Mouse (Mus musculus): ENCODE measurements around the gene Rps18.
A peak's percentile ranks its signal among the peaks of the same experiment; 100 is the strongest.
"Not testable (repeated sequence)": the region's sequence is repeated elsewhere in the genome, so short reads cannot be mapped to it uniquely, and the experiment has no call there.

The Rps18 gene

DNA sequence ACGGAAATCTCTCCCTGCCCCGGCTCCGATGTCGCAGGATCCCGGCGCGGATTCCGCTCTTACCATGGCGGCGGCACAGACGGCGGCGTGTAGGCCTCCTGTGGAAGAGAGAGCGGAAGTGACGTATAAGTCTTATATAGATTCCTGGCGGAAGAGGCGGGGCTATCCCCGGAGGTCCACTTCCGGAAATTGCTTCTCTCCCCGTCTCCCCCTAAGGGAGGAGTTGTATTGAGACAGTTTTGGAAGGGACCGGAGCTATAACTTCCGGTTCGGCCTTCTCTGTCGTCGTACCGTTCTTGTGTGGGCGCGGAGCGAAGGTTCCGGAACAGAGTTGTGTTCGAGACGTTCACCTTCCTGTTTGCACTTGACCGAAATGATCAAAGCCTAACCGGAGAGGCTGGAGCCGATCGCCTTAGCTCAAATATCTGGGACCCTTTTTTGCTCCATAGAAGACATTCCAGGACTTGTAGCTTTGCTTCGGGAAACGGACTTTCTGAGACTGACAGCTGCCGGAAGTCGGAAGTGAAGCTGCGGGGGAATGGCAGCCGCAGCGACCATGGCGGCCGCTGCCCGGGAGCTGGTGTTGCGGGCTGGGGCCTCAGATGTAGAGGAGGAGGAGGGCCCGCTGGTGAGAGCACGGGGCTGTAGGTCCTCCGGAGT lies at the start of gene Rps18, which contains the start of gene Vps52:
TSS of gene Rps18 (minus strand) at position 447 of the 660 bp plus-strand sequence.
TSS of gene Vps52 (plus strand) at position 258 of the 660 bp plus-strand sequence.
- DNase-seq (ENCODE audit: low read depth in 1 of 2, low spot score in 2 of 2): peak; percentile 93 to 95

DNA sequence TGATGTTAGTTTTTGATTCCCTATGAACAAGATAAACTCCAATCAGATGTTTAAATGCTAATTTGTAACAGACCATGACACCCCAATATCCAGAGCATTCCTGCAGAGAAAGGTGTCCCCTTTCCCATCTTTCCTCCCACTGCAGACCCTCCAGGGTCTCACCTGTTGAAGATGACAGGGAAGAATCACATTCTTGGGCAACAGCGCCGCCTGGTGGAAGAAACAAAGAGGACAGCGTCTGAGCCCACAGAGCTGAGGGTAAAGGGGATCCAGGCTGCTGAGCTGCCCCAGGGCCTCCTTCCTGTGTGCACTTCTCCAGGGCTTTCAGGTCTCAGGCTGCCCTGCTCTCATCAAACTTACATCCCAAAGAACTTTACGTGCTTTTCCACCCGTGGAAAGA lies 47.6 kb upstream of the Rps18 start:
- no peak for DNase-seq (ENCODE audit: low read depth in 1 of 2, low spot score in 2 of 2)

DNA sequence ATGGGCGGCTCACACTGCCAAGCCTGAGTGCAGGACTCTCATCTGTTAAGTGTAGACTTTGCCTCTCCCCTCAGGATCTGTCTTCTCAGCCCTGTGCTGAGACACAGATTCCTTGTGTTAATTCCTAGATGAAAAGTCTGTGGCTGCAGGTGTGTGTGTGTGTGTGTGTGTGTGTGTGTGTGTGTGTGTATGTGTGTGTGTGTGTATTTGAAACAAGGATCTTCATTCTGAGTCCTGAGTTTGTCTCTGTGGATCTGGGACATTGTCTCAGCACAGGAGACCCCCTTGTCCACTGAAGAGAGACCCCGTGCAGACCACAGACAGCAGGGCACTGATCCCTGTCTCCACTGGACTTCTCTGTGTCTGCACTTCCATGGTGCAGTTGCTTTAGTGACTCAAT lies 45.0 kb upstream of the Rps18 start:
- not testable (repeated sequence) for DNase-seq (ENCODE audit: low read depth in 1 of 2, low spot score in 2 of 2)

DNA sequence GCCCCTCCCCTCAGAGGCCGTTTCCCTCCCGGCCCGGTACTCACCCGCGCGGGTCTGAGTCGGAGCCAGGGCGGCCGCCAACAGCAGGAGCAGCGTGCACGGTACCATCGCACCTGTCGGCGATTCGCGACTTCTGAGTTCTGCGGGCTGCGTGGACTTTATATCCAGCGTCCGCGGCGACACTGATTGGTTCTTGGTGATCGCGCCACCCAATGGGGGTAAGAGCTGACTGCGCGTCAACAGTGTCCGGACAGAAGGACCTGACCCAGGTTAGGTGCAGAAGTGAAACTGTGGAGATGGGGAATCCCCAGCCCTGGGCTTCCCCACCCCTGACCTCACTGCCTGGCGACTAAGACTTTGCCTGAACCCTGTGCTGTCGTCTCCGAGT lies 44.3 kb upstream of the Rps18 start, which contains the start of gene H2-K1:
TSS of gene H2-K1 (minus strand) at position 198 of the 388 bp plus-strand sequence.
- peak; percentile 96 to 97 for DNase-seq (ENCODE audit: low read depth in 1 of 2, low spot score in 2 of 2)

DNA sequence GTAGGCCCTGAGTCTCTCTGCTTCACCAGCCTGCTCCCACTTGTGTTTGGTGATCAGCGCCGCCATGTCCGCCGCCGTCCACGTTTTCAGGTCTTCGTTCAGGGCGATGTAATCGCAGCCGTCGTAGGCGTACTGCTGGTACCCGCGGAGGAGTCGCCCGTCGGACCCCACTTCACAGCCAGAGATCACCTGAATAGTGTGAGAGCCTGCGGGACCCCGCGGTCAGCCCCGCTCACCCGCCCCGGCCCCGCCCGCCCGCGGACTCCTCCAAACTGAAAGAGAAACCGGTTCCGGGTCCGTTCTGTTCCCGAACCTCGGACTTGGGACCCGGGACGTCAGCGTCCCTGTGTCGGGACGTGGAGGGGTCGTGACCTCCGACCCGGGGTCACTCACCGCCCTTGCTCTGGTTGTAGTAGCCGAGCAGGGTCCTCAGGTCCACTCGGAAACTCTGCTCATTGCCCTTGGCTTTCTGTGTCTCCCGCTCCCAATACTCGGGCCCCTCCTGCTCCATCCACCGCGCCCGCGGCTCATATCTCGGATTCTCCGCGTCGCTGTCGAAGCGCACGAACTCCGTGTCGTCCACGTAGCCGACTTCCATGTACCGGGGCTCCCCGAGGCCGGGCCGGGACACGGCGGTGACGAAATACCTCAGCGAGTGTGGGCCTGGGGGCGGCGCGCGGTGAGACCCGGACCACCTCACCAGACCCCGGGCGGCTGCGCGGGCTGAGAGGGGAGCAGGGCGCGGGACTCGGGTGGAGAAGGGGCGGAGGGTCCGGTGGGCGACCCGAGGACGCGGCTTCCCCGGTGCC lies 43.7 kb upstream of the Rps18 start:
- no peak for DNase-seq (ENCODE audit: low read depth in 1 of 2, low spot score in 2 of 2)

DNA sequence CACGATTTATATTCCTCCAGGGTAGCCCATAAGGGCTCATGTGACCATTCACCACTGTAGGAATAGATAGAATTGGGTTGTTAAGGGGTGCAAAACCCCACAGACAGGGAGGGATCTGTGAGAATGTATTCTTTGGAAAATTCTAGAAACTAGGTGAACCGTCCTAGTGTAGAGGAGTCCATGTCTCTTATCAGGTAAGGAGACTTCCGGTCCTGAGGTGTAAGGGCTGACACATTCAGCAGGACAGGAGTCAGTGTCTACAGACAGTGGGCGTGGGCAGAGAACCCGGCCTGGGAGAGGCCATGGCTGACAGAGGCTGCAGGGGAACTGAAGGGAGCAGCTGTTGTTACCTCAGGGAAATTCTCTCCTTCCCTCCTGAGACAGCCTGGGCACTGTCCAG lies 42.9 kb upstream of the Rps18 start:
- DNase-seq (ENCODE audit: low read depth in 1 of 2, low spot score in 2 of 2): not testable (repeated sequence)

DNA sequence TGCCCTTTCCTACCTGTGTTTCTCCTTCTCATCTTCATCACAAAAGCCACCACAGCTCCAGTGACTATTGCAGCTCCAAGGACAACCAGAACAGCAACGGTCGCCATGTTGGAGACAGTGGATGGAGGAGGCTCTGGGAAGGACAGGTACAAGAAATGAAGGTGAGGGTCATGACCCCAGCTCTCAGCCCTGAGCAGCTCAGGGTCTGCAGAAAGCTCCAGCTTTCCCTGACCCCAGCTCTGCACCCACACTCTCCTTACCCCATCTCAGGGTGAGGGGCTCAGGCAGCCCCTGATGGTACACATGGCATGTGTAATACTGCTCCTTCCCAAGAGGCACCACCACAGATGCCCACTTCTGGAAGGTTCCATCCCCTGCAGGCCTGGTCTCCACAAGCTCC lies 41.2 kb upstream of the Rps18 start:
- not testable (repeated sequence) for DNase-seq (ENCODE audit: low read depth in 1 of 2, low spot score in 2 of 2)

DNA sequence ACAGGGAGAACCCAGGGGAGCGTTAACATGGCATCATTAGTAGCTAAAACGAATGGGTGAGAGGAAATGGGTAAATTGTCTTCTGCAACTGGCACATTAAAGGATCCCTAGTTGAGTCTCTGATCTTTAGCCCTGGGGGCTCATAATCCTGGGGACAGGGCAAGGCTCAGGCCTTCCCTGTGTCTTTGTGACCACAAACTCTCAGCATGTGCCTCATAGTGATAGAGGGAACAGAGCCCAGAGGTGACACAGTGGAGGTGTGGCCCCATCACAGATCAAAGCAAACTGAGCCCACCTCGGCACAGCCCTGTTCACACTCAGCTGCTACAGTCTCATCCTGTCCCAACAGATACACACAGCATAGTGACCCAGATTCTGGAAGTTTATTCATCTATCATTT lies 39.9 kb upstream of the Rps18 start:
- no peak for DNase-seq (ENCODE audit: low read depth in 1 of 2, low spot score in 2 of 2)

DNA sequence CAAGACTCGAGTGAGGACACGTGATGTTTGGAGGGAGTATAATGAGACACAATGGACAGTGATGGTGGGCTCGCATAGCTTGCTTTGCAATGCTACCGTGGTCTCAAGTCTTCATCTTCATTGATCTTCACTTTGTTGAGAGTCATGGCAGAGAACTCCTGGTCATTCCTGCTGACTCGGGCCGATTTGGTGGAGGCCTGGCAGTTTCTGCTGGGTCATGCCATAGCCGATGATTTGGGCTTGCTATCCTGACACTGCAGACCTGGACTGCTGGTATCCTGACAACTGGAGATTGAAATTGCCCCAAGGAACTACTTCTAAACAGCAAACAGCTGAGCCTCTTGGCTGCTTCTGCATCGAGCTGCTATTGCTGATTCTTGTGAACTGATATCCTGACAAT lies 39.2 kb upstream of the Rps18 start:
- DNase-seq (ENCODE audit: low read depth in 1 of 2, low spot score in 2 of 2): no peak

DNA sequence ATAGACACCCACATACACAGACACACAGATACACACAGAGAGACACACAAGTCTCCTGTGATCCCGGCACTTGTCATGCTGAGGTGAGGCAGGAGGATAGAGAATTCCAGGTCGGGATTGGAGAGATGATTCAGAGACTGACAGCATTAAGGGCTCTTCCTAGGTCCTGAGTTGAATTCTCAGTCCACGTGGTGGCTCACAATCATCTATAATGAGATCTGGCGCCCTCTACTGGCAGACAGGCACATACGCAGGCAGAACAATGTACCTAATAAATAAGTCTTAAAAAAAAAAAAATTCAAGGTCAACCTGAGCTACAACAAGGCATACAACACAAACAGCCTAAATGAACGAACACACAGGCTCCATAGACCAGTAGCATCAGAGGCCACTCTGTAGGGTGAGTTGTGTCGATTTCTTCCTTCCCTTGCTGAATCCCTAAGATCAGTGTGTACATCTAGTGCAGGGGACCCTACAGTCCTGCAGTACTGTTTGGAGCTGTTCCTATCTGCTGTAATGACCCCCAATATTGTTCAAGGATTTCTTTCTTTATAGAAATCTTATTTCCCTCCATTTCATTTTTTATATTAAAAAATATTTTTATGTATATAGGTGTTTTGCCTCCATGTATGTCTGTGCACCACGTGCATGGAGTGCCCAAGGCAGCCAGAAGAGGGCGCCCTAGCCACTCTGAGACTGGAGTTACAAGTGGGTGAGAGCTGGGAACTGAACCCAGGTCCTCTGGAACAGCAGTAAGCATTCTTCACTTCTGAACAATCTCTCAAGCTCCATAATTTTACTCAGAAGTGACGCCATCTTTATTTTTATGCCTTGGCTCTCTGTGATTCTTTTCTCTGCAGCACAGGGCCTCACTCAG lies 36.2 kb upstream of the Rps18 start:
- no peak for DNase-seq (ENCODE audit: low read depth in 1 of 2, low spot score in 2 of 2)

DNA sequence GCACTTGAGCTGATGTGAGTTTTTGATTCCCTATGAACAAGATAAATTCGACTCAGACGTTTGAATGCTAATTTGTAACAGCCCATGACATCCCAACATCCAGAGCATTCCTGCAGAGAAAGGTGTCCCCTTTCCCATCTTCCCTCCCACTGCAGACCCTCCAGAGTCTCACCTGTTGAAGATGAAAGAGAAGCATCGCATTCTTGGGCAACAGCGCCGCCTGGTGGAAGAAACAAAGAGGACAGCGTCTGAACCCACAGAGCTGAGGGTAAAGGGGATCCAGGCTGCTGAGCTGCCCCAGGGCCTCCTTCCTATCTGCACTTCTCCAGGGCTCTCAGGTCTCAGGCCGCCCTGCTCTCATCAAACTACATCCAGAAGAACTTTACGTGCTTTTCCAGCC lies 26.3 kb upstream of the Rps18 start:
- not testable (repeated sequence) for DNase-seq (ENCODE audit: low read depth in 1 of 2, low spot score in 2 of 2)

DNA sequence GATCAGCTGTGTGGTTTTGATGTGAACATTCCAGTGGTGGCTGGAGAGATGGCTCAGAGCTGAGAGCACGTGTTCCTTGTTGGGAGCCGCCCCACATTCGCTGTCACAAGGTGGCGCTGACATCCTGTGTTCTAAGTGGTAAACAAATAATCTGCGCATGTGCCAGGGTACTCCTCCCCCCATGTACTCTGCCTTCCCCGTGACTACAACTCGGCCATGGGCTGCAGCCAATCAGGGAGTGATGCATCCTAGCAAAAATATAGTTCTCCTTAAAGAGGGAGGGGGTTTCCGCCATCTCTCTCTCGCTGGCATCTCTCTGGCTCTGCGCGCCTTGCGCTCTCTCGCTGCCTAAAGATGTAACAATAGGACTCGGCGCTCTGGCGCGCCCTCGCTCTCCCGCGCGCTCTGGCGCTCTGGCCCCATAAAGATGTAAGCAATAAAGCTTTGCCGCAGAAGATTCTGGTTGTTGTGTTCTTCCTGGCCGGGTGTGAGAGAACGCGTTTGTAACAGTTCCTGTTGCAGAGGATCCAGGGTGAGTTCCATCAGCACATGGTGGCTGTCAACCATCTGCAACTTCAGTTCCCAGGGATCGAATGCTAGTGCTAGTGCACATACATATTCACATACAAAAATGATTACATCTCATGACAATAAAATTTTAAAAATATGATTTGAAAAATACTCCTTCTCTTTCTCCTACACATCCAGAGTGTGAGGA lies 25.6 kb upstream of the Rps18 start:
- peak; percentile 81 to 86 for DNase-seq (ENCODE audit: low read depth in 1 of 2, low spot score in 2 of 2)

DNA sequence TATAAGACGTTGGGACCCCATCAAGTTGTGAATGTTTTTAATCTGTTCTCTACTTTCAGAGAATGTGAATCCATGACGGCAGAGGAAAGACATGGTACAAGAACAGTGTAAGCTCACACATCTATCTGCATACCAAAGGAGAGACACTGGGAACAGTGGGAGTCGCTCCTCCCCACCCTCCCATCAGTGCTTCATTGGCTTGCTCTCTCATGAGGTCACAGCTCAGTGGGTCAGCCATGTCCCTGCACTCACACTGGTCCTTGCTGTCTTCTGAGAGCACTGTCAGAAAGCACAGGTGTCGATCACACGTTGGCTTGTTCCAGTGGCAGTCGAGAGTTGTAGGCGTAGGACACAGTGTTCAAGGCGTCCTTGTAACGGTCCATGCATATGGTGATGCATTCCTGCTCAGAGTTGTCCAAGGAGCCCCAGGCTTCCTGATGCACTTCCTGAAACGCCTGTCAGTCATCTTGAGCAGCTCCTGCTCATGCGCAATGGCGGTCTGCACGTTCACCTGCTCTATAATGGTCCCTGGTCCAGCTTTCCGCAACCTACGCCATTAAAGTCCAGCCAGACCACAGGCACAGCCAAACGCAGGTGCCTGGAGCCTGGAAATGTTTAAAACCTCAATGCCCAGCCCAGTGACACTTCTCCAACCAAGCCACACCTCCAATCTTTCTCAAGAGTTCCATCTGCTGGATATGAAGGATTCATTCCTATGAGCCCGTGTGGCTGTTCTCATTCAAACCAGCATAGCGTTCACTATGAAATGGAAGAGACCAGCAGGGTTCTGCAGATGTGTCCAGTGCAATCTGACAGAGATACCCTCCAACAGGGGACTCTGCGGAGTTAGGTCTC lies 24.6 kb upstream of the Rps18 start:
- DNase-seq (ENCODE audit: low read depth in 1 of 2, low spot score in 2 of 2): no peak

DNA sequence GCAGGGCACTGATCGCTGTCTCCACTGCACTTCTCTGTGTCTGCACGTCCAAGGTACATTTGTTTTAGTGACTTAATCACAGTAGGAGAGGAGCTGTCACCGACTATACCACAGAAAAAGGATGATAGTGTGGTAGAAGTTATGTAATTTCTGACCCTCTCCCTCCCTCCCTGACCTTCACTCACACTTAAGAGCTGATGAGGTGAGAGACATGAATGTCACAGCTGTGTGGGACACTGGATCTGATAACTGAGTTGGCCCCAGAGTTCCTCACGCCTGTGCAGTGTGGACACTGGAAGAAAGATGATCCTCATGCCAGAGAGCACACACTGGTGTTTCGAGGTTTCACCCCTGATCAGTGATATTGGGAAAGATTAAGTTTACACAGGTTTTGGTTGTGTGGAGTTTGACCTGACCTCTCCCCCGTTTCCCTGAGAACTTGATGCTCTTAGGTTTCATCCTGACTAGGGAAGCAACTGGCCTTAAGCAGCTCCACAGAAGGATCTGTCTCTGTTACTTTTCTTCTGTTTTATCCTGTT lies 23.8 kb upstream of the Rps18 start:
- no peak for DNase-seq (ENCODE audit: low read depth in 1 of 2, low spot score in 2 of 2)

DNA sequence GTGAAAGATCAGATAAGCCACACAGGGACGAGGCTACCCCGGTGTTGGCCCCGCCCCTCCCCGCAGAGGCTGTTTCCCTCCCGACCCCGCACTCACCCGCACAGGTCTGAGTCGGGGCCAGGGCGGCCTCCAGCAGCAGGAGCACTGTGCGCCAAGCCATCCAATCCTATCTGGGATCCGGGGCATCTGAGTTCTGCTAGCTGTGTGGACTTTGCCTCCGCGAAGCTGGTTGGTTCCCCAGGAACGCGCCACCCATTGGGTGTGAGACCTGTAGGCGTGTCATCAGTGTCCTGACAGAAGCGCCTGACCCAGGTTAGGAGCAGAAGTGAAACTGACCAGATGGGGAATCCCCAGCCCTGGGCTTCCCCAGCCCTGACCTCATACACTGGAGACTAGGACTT lies 22.8 kb upstream of the Rps18 start:
- peak; percentile 95 for DNase-seq (ENCODE audit: low read depth in 1 of 2, low spot score in 2 of 2)

DNA sequence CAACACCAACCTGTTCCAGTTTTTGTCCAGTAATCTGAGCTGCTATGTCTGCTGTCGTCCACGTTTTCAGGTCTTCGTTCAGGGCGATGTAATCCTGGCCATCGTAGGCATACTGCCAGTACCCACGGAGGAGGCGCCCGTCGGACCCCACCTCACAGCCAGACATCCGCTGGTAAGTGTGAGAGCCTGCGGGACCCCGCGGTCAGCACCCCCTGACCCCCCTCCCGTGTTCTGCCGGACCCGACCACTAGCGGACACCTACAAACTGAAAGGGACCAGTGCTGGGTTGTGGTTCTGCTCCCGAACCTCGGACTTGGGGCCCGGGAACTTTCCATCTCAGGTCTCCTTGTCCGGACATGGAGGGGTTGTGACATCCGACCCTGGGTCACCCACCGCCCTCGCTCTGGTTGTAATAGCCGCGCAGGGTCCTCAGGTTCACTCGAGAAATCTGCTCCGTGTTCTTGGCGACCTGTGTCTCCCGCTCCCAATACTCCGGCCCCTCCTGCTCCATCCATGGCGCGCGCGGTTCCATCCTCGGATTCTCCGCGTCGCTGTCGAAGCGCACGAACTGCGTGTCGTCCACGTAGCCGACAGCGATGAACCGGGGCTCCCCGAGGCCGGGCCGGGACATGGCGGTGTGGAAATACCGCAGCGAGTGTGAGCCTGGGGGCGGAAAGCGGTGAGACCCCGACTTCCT lies 22.2 kb upstream of the Rps18 start:
- no peak for DNase-seq (ENCODE audit: low read depth in 1 of 2, low spot score in 2 of 2)

DNA sequence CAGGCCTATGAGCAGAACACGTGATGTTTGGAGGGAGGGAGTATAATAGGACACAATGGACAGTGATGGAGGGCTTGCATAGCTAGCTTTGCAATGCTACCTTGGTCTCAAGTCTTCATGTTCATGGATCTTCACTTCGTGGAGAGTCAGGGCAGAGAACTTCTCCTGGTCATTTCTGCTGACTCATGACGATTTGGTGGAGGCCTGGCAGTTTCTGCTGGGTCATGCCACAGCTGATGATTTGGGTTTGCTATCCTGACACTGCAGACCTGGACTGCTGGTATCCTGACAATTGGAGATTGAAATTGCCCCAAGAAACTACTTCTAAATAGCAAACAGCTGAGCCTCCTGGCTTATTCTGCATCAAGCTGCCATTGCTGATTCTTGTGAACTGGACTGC lies 17.8 kb upstream of the Rps18 start:
- no peak for DNase-seq (ENCODE audit: low read depth in 1 of 2, low spot score in 2 of 2)

DNA sequence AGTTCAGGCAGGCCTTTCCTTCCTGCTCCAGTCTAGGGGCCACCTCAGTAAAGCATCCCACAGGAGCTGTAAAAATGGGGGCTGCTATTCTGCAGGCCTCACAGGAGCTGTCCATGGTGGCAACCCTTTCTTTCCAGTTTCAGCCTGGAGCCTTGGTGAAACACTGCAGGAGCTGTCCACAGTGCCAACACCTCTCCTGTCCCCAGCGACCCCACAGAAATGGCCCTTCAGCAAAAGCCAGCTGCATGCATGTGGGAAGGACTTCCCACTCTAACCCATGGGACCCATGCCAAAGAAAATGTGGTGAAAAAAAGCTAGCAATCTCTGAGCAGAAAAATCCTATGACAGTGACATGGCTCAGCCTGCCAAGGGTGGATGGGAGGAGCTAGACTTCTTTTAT lies 16.9 kb upstream of the Rps18 start:
- DNase-seq (ENCODE audit: low read depth in 1 of 2, low spot score in 2 of 2): no peak

DNA sequence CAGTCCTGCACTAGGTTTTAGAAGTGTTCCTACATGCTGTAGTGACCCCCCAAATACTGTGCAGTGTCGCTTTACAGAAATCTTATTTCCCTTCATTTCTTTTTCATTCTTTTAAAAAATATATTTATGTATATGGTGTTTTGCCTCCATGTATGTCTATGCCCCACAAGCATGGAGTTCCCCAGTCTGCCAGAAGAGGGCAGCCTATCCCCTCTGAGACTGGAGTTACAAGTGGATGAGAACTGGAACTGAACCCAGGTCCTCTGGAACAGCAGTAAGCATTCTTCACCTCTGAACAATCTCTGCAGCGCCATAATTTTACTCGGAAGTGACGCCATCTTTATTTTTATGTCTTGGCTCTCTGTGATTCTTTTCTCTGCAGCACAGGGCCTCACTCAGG lies 13.6 kb upstream of the Rps18 start:
- DNase-seq (ENCODE audit: low read depth in 1 of 2, low spot score in 2 of 2): no peak

Measured in monocyte, adult 2 months (primary cell).